Mouse (Mus musculus) gastrocnemius, postnatal 25 days (tissue): ENCODE measurements at regions not wholly inside any gene's neighbourhood (a gene's known extent, or its start where the extent isn't known, plus 50 kb on each side); places are given as distances from the start of the nearest gene placed in this dataset.

Experiments
- DNase-seq: peaks from one replicate; pipeline ENCODE4 v3.0.0; 2022

DNA sequence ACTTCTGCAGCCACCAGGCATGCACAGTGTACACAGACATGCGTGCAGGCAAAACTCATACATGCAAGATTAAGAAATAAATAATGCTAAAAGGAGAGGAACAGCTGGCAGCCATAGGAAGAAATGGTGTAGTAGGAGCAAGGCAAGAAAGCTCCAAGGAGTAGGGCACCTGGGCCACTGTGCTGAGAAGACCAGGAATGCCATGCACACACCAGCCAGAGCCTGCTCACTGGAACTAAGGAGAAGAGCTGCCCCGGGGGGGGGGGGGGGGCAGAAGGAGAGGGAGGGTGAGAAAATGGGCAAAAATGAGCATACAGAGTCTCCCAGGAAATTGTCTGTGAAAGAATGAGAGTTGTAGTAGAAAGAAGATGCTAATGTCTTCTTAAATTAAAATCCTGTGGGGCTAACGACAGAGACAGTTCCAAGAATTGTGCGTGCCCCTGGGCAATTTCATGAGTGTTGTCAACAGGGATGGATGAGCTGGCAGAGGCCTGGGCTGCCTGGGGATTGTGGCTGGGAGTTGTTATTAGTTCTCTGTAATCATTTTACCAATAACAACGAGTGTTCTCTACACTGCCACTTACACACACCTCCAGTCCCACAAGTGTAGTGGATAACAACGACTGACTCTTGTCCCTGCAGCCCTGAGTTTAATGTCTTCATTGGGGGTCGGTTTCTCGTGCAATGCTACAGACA lies 54.2 kb upstream of the Syt13 start:
- DNase-seq = no peak
